Mouse (Mus musculus): ENCODE measurements around the gene Wwc2. TPM values are rescaled to one million over a fixed set of nuclear protein-coding genes. Genes with fewer than 3 reads are reported as not detected.
A peak's percentile ranks its signal among the peaks of the same experiment; 100 is the strongest.

Wwc2 gene
- polyA plus RNA-seq, 1 experiment from 2014 or later = 4.0 TPM

DNA sequence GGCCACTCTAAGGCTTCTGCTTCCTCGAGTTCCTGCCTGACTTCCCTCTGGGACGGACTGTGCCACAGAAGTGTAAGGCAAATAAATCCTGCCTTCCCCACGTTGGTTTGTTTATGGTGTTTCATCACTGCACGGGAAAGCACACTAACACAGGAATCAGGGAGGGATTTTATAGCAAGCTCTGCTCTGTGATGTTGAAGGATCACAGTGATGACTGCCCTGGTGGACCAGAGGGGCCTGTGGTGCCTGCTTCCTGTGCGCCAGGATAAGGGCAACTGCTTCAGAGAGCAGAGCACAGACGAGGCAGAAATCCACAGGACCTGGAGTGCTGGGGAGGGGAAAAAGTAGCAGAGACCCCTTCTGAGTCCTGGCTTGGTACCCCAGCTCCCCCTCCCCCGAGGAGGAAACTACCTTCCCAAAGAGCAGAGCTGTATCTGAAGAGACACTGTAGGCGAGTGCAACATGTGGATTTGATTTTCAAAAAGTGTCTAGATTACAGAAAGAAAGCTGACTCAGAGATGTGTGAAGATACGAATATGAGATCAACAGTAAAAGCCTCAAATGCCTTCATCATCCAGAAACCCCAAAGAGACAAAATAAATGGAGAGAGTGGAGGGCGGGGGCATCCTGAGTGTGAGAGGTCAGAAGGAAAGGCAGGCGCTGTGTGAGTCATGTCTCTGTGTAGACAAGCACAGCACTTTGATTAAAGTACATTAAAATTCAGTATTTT lies 101.7 kb downstream of the Wwc2 start:
- WGBS = 84% methylated on average over 11 of the region's 11 CpGs
- no peak overlapping the region for H3K4me3 ChIP-seq (replicated peaks; ENCODE audit: low read length)
- no peak overlapping the region for H3K4me2 ChIP-seq (ENCODE audit: low read length)
- no peaks in the 10 kb centered on the region for H3K9me3 ChIP-seq (ENCODE audit: control insufficient read depth, low read length)
- H3K4me1 ChIP-seq (replicated peaks; ENCODE audit: control insufficient read depth, insufficient read depth, low read length) = peaks cover 5% of the 10 kb centered on the region; the same call in 1 of the 2 replicates
- no peak overlapping the region for H3K27ac ChIP-seq (ENCODE audit: low read length)
- no peak overlapping the region for H3K9ac ChIP-seq (replicated peaks; ENCODE audit: low read depth, low read length)
- H3K27me3 ChIP-seq (replicated peaks; ENCODE audit: control insufficient read depth, insufficient read depth, low read length) = no peaks in the 10 kb centered on the region
- no peaks in the 10 kb centered on the region for H3K36me3 ChIP-seq (ENCODE audit: control insufficient read depth, insufficient read depth)
- ATAC-seq = no peak

DNA sequence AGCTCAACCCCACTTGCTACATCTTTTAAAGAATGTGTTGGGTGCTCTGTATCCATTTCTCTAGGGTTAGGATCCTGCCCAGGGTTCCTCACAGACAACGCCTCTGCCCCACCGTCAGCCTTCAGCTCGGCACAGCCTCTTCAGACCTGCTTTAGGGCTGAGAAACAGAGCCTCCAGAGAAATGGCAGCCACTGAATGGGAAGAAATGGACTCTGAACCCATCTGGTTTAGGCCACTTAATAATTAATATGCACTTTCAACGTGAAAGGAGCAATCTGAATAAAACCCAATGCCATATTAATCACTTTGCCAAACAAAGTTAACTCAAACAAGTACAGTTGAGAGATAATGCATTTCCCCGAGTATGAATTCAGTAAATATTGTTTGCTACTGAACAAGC lies 106.4 kb downstream of the Wwc2 start:
- H3K9me3 ChIP-seq (ENCODE audit: control insufficient read depth, low read length) = no peaks in the 10 kb centered on the region
- no peak overlapping the region for H3K4me2 ChIP-seq (ENCODE audit: low read length)
- no peak overlapping the region for H3K9ac ChIP-seq (replicated peaks; ENCODE audit: low read depth, low read length)
- no peaks in the 10 kb centered on the region for H3K36me3 ChIP-seq (ENCODE audit: control insufficient read depth, insufficient read depth)
- no peak overlapping the region for H3K4me3 ChIP-seq (replicated peaks; ENCODE audit: low read length)
- H3K4me1 ChIP-seq (replicated peaks; ENCODE audit: control insufficient read depth, insufficient read depth, low read length) = no peaks in the 10 kb centered on the region
- 89% methylated on average over 5 of the region's 5 CpGs for WGBS
- no peaks in the 10 kb centered on the region for H3K27me3 ChIP-seq (replicated peaks; ENCODE audit: control insufficient read depth, insufficient read depth, low read length)
- H3K27ac ChIP-seq (ENCODE audit: low read length) = no peak overlapping the region
- ATAC-seq = no peak

DNA sequence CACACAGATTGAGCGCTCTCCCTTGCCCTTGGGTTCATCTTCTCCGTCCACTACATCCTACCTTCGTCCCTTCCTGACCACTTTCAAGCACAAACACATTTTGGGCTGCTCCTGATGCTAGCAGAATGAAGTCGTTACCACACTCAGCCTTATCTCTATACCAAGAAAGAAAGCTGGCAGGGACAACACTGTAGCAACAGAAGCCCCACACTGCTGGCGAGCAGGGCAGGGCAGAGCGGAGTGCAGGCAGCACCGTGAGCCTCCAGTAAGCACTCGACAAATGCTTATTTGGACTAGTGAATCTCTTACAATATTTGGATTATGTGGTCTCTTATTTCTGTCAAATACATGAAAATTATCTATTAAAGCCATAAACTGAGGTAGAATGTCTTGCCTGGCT lies 107.0 kb downstream of the Wwc2 start:
- no peak overlapping the region for H3K9ac ChIP-seq (replicated peaks; ENCODE audit: low read depth, low read length)
- no peak overlapping the region for H3K4me2 ChIP-seq (ENCODE audit: low read length)
- H3K9me3 ChIP-seq (ENCODE audit: control insufficient read depth, low read length) = no peaks in the 10 kb centered on the region
- no peak for ATAC-seq
- no peak overlapping the region for H3K4me3 ChIP-seq (replicated peaks; ENCODE audit: low read length)
- no peaks in the 10 kb centered on the region for H3K27me3 ChIP-seq (replicated peaks; ENCODE audit: control insufficient read depth, insufficient read depth, low read length)
- H3K36me3 ChIP-seq (ENCODE audit: control insufficient read depth, insufficient read depth) = no peaks in the 10 kb centered on the region
- H3K4me1 ChIP-seq (replicated peaks; ENCODE audit: control insufficient read depth, insufficient read depth, low read length) = no peaks in the 10 kb centered on the region
- 86% methylated on average over 8 of the region's 8 CpGs for WGBS
- H3K27ac ChIP-seq (ENCODE audit: low read length) = no peak overlapping the region

DNA sequence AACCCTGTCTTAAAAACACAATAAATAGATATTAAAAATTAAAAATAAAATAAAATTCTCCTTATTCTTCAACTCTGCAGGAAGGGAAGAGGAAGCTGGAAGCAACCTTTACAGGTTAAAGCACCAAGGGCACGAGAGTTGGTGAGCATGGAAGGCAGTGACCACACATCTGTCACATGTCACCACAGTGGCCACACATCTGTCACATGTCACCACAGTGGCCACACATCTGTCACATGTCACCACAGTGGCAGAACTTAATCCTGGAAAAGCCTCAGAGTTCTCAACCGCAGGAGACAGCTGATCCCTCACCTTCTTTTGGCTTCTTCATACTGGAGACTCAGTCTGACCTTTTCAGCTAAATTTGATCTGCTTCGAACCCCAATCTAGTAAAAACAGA lies 112.2 kb downstream of the Wwc2 start:
- H3K27me3 ChIP-seq (replicated peaks; ENCODE audit: control insufficient read depth, insufficient read depth, low read length) = no peaks in the 10 kb centered on the region
- H3K27ac ChIP-seq (ENCODE audit: low read length) = no peak overlapping the region
- H3K9ac ChIP-seq (replicated peaks; ENCODE audit: low read depth, low read length) = no peak overlapping the region
- no peak overlapping the region for H3K4me2 ChIP-seq (ENCODE audit: low read length)
- no peaks in the 10 kb centered on the region for H3K36me3 ChIP-seq (ENCODE audit: control insufficient read depth, insufficient read depth)
- no peak overlapping the region for H3K4me3 ChIP-seq (replicated peaks; ENCODE audit: low read length)
- H3K9me3 ChIP-seq (ENCODE audit: control insufficient read depth, low read length) = no peaks in the 10 kb centered on the region
- no peak for ATAC-seq
- H3K4me1 ChIP-seq (replicated peaks; ENCODE audit: control insufficient read depth, insufficient read depth, low read length) = no peaks in the 10 kb centered on the region
- 60% methylated on average over 3 of the region's 3 CpGs for WGBS

DNA sequence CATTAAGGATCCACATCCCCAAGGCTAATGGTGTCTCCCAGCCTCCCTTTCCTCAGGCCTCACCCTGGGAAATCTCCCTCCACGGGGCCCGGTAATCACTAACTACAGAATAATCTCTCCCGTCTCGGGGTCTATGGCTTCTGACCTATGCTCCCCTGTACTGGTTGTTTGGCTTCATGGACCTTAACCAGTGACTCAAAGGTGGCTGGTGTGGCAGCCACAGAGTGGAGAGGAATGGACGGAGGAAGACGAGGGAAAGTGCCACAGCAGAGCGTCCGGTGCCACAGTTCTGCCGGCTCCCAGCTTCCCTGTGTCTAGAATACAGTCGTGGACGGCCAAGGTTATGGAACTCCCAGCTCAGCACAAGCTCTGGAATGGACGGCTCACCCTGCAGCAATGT lies 114.9 kb downstream of the Wwc2 start:
- WGBS = 96% methylated on average over 12 of the region's 12 CpGs
- no peak overlapping the region for H3K27ac ChIP-seq (ENCODE audit: low read length)
- no peak overlapping the region for H3K9ac ChIP-seq (replicated peaks; ENCODE audit: low read depth, low read length)
- no peaks in the 10 kb centered on the region for H3K9me3 ChIP-seq (ENCODE audit: control insufficient read depth, low read length)
- no peaks in the 10 kb centered on the region for H3K36me3 ChIP-seq (ENCODE audit: control insufficient read depth, insufficient read depth)
- no peaks in the 10 kb centered on the region for H3K27me3 ChIP-seq (replicated peaks; ENCODE audit: control insufficient read depth, insufficient read depth, low read length)
- H3K4me1 ChIP-seq (replicated peaks; ENCODE audit: control insufficient read depth, insufficient read depth, low read length) = no peaks in the 10 kb centered on the region
- no peak overlapping the region for H3K4me3 ChIP-seq (replicated peaks; ENCODE audit: low read length)
- no peak overlapping the region for H3K4me2 ChIP-seq (ENCODE audit: low read length)
- ATAC-seq = no peak

DNA sequence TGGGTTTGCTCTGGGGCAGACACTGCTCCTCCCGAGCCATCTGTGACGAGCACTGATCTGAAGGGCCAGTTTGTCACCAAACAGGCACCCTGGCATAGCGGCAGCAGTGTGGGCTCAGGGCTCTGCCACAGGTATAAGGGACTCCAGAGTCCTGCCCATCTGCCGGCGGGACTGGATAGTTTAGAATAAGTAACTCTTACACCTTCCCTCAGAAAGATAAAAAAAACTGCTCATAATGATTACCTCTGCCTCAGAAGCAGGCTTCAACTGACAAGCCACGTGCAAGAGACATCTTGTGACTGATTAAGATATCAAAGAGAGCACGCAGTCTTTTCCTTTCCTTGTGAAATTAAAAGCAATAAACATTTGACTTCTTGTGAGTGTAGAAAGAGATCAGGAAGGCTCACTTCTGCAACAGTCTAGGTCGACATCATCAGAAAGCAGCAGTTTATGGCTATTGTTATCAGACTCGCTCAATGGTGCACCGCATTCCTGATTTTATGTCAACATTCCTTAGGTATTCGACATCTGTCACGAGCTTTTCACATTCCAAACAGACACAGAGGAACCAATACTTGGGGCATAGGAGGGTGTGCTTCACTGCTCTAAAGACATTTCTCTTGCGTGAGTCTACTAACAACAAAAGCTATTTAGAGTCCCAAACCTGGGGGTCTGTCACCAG lies 116.1 kb downstream of the Wwc2 start:
- Histone ChIP-seq H3K36me3 (ENCODE audit: control insufficient read depth, insufficient read depth) (no peaks in the 10 kb centered on the region), H3K9ac (replicated peaks; ENCODE audit: low read depth, low read length) (no peak overlapping the region), H3K4me1 (replicated peaks; ENCODE audit: control insufficient read depth, insufficient read depth, low read length) (no peaks in the 10 kb centered on the region), H3K9me3 (ENCODE audit: control insufficient read depth, low read length) (no peaks in the 10 kb centered on the region), H3K4me2 (ENCODE audit: low read length) (no peak overlapping the region), H3K4me3 (replicated peaks; ENCODE audit: low read length) (no peak overlapping the region), H3K27ac (ENCODE audit: low read length) (no peak overlapping the region), H3K27me3 (replicated peaks; ENCODE audit: control insufficient read depth, insufficient read depth, low read length) (no peaks in the 10 kb centered on the region)
- WGBS = 76% methylated on average over 13 of the region's 13 CpGs
- no peak for ATAC-seq

DNA sequence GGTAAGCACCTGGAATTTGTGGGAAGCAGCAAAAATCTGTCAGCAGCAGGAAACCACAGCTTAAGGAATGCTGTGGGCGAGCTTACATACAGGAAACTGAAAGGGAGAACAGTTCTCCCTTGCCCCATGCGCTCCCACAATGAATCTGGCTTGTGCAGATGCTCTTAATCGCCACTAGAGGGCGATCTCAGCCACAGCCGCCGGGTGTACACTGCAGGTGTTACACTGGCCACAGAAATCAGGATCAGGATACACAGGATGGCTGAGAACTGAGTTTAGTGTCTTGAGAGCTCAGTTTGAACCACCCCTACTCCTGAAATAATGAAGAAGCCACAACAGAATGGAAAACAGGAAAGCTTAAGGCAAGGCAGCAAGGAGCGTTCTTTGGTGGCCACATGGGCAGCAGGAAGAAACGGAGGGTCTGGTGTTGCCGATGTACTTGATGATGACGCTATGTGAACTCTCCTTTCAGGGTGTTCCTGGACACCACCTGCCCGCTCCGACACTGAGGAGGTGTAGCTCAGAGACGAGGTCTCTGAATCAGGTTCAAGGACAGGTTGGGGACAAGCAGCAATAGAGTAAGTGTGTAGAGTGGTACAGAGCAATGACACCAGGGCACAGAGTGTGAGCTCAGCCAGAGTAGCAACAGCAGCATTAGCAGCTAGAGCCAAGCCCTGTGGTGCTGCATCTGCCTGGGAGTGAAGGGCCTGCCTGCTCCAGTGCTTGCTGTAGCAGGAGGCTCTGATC lies 118.2 kb downstream of the Wwc2 start:
- H3K4me2 ChIP-seq (ENCODE audit: low read length) = no peak overlapping the region
- H3K9me3 ChIP-seq (ENCODE audit: control insufficient read depth, low read length) = no peaks in the 10 kb centered on the region
- H3K4me3 ChIP-seq (replicated peaks; ENCODE audit: low read length) = no peak overlapping the region
- H3K27me3 ChIP-seq (replicated peaks; ENCODE audit: control insufficient read depth, insufficient read depth, low read length) = no peaks in the 10 kb centered on the region
- no peaks in the 10 kb centered on the region for H3K36me3 ChIP-seq (ENCODE audit: control insufficient read depth, insufficient read depth)
- H3K4me1 ChIP-seq (replicated peaks; ENCODE audit: control insufficient read depth, insufficient read depth, low read length) = no peaks in the 10 kb centered on the region
- H3K9ac ChIP-seq (replicated peaks; ENCODE audit: low read depth, low read length) = no peak overlapping the region
- H3K27ac ChIP-seq (ENCODE audit: low read length) = no peak overlapping the region
- peak; percentile 89 for ATAC-seq
- WGBS = 51% methylated on average over 13 of the region's 13 CpGs

DNA sequence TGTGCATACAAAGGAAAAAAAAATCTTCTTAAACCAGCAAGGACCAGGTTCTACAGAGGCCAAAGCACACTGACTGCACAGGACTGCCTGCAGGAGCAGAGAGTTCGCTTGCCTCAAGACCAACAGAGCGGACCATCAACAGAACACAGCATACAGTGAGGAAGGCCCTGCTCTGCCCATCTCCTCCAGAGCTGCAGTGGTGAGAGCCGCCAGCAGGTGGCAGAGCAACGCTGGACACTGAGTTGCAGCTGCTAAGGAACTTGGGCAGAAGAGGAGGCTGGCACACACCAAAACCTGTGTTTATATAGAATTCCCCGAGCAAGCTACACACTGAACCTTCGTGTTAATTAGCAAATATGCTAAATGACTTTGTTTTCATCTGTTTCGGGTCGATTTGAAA lies 123.7 kb downstream of the Wwc2 start:
- 20% methylated on average over 8 of the region's 8 CpGs for WGBS
- Histone ChIP-seq H3K9me3 (ENCODE audit: control insufficient read depth, low read length) (no peaks in the 10 kb centered on the region), H3K36me3 (ENCODE audit: control insufficient read depth, insufficient read depth) (no peaks in the 10 kb centered on the region), H3K4me3 (replicated peaks; ENCODE audit: low read length) (no peak overlapping the region), H3K27me3 (replicated peaks; ENCODE audit: control insufficient read depth, insufficient read depth, low read length) (no peaks in the 10 kb centered on the region), H3K9ac (replicated peaks; ENCODE audit: low read depth, low read length) (no peak overlapping the region), H3K27ac (ENCODE audit: low read length) (no peak overlapping the region), H3K4me1 (replicated peaks; ENCODE audit: control insufficient read depth, insufficient read depth, low read length) (peaks cover 3% of the 10 kb centered on the region; the same call in 1 of the 2 replicates), H3K4me2 (ENCODE audit: low read length) (no peak overlapping the region)
- peak; percentile 90 for ATAC-seq

DNA sequence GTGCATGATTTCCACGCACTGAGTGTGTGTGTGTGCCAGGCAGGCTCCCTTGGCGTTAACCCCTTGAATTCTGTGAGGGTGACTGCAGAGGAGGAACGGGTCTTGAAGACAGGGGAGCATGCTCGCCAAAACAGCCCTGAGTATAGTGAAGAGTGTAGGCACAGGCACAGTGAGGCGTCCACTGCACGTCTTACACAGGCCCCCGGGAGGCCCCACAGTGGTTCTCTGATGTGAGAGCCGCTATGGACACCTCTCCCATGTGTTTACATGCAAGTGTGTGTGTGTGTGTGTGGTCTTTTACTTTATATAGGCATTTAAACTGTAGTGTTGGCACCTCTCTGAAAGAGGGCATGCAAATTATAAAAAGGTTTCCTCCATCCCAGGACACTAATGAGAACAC lies 124.2 kb downstream of the Wwc2 start:
- Histone ChIP-seq H3K27me3 (replicated peaks; ENCODE audit: control insufficient read depth, insufficient read depth, low read length) (no peaks in the 10 kb centered on the region), H3K27ac (ENCODE audit: low read length) (no peak overlapping the region), H3K9ac (replicated peaks; ENCODE audit: low read depth, low read length) (no peak overlapping the region), H3K4me2 (ENCODE audit: low read length) (no peak overlapping the region), H3K4me1 (replicated peaks; ENCODE audit: control insufficient read depth, insufficient read depth, low read length) (peaks cover 3% of the 10 kb centered on the region; the same call in 1 of the 2 replicates), H3K4me3 (replicated peaks; ENCODE audit: low read length) (no peak overlapping the region), H3K36me3 (ENCODE audit: control insufficient read depth, insufficient read depth) (no peaks in the 10 kb centered on the region), H3K9me3 (ENCODE audit: control insufficient read depth, low read length) (no peaks in the 10 kb centered on the region)
- peak; percentile 29; the same call in 1 of the 2 replicates for ATAC-seq
- WGBS = 75% methylated on average over 8 of the region's 8 CpGs
